Mouse (Mus musculus) adrenal gland, adult (tissue): ENCODE measurements around the gene Map3k13.
A peak's percentile ranks its signal among the peaks of the same experiment; 100 is the strongest.
"Not testable (repeated sequence)": the region's sequence is repeated elsewhere in the genome, so short reads cannot be mapped to it uniquely, and the experiment has no call there.

Source experiments
- DNase-seq, 2 experiments: peaks; one replicate each; pipeline ENCODE4 v3.0.0; 2022 to 2023; ENCODE audit warnings: low spot score in 1 of 2; ENCODE audit not compliant: inconsistent age in 2 of 2

Map3k13 gene

DNA sequence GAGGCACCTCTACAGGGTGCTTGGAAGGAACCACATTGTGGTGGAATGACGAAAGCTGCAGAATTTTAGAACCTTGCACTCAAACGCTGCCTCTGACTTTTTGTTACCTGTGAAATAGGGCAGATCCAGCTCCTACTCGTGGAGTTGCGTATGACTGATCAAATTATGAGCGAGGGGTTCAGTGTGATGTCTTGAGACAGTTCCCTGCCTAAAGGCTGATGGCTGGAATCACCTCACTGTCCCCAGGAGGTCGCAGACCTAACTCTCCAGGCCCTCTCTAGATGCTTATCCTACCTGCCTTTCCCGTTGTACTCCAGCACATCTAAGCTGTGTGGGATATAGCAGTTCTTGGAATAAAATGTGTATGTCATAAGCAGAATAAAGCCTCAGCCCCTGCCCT, 111.8 kb downstream of the Map3k13 start:
- DNase-seq, result no peak

GRCm38 (mm10) chr16:21906902-21907301, 112.8 kb downstream of the Map3k13 start:
- no peak for DNase-seq

- DNase-seq, result not testable (repeated sequence)
Measured at GRCm38 (mm10) chr16:21908906-21909305, 114.8 kb downstream of the Map3k13 start.

- DNase-seq, result no peak
Measured at GRCm38 (mm10) chr16:21913347-21913746, 119.2 kb downstream of the Map3k13 start.

DNA sequence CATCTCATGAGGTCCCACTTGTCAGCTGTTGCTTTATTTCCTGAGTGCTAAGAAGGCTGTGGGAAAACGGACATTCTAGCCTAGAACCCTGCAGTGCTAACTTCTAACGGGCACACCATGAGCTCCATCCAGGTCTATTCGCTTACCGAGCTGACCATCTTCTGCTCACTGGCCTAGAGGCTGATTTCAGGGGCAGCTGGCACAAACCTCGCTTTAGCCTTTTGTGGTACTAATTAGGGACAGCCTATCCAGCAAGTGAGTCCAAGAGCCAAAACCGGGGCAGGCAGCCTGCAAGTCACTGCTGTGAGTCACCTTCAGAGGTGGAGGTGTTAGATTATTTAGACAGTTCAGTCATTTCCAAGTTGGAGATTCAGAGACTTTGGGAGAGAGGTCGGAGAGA, 122.5 kb downstream of the Map3k13 start:
- no peak for DNase-seq

- no peak for DNase-seq
Measured at GRCm38 (mm10) chr16:21928471-21928870, 134.3 kb downstream of the Map3k13 start.

DNA sequence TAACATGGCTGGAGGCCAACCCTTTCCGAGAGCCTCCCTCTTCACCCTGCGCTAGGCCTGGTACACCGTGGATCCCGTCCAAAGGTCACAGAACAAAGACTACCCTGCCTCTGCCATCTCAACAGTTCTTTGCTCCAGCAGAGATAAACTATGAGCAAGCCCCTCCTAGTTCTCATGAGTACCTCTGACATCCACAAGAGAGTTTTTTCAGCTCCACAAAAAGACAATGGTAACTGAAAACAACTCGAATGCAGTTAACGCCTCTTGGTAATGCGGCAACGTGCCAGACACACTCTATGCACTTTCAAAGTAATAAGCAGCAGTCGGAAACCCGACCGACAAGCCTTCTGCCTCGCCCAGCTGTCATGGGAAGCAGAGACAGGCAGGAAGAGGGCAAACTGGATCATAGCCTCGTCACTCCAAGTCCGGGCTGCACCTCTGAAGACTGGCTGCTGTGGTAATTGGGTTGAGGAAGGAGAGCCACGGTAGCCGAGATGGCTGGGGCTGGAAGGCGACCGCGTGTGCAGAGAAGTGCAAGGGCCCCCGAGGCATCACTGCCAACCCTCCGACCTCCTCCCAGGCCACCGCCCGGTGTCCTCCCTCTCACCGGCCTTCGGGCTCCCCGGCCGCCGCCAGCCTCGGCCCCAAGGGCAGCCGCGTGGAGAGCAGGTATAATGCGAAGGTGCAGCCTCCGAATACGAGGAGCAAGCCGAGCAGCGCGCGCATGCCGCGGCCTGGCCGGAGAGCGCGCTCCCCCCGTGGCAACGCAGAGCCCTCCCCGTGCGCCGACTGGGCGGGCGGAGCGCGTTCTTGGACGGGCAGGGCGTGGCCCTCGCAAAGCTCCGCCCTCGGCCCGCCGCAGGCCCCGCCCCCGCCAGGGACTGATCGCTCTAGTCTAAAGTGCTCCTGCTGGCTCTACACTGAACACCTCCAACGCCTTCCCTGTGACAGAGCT, 152.9 kb downstream of the Map3k13 start, which contains the start of gene Tmem41a:
Tmem41a (minus strand) TSS at position 792 of the 955 bp plus-strand sequence.
- peak; percentile 93 to 97 for DNase-seq

- peak; percentile 57 to 91 for DNase-seq
Measured at GRCm38 (mm10) chr16:21955591-21955990, 161.4 kb downstream of the Map3k13 start.

GRCm38 (mm10) chr16:21965576-21965975, 171.4 kb downstream of the Map3k13 start:
- peak in 1 of 2 experiments; percentile 82 for DNase-seq

- no peak for DNase-seq
Measured at GRCm38 (mm10) chr16:21969874-21970273, 175.7 kb downstream of the Map3k13 start.

DNA sequence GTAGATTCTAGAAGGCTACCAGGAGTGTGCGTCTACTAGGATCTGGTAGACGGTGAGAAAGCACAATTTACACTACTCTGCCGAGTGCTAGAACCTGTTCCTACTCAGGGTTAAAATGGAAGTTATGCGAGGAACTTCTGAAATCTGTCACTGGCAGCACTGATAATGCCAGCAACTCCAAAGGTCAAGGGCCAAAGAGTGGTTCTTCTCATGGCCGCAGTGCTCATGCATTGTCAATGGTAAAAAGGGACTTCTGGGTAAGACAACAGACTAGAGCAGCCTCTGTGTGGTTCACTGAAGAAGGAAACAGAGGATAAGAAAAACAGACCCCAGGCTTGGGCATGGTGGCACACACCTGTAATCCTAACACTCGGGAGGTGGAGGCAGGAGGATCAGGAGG, 176.4 kb downstream of the Map3k13 start:
- DNase-seq, result peak; percentile 48 to 82

DNA sequence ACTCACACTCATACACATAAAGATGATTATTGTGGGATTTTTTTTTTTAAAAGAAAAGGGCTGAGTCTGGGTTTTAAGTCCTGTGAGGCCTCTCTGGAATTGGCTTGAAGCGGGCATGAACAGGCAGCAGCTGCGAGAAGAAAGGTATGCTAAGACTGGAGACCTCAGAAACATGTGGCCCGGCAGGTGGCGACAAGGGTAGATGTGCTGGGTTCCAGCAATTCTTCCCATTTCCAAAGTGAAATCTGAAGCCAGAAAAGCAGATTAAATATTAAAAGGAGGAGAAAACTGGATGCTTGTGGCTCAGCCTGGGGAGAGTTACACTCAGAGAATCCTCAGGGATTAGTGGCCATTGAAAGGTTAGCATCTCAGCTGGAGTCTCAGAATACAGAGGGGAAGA, 177.3 kb downstream of the Map3k13 start:
- no peak for DNase-seq

- DNase-seq, result peak; percentile 53 to 64
Measured at GRCm38 (mm10) chr16:21976203-21976602, 182.1 kb downstream of the Map3k13 start.

DNA sequence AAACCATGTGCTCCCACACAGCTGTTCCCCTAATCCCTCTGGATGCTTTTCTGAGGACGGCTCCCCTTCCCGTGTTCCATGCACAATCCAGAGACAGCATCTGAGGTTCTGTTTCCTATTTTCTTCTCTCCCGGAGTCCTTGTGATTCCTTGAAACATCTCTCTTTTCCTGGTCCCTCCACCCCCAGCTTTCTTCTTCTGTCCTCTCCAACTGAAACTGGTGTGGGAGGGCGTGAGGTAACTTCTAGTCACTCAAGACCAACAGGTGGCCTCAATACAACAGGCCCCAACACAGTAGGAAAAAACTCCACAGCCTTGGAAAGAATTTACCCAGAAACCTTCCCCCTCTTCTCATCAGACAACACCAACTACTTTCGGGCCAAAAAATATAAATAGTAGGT, 183.2 kb downstream of the Map3k13 start:
- no peak for DNase-seq
